Mouse (Mus musculus): Measurements from ENCODE around the gene Hint2. TPM values are rescaled to one million over a fixed set of nuclear protein-coding genes. Genes with fewer than 3 reads are reported as not detected.

Hint2 gene
- polyA plus RNA-seq, 1 experiment from 2014 or later, result 77.9 TPM

DNA sequence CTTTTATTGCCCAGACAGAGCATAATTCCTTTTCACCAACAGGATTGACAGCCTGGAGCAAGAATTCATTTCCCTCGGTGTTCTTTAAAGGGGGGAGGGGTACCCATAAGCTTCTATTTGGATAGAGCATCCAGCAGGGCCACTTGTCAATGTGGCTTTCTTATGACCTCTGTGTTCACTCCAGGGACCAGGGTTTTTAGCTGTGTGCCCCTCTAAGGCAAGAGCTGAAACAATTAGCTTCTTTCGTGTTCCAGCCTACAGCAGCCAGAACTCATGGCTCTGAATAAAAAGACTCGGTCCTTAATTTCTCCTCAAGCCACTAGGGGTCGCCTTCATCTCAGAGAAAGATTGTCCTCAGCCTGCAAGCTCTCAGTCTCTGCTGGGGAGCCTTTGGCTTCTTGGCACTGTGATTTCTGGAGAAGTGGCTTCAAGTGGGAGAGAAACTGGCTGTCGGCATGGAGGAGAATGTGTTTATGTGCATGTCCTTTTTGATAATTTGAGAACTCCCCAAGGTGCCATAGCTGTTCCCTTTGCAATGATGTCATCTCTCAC lies 26.2 kb downstream of the Hint2 start:
- H3K4me1 ChIP-seq (replicated peaks), result peaks cover 38% of the 10 kb centered on the region
- ATAC-seq, result peak; percentile 66
- 0% methylated on average over 5 of the region's 5 CpGs for WGBS
- H3K4me2 ChIP-seq (replicated peaks), result peak overlapping the region; percentile 90
- H3K36me3 ChIP-seq, result no peaks in the 10 kb centered on the region
- H3K9me3 ChIP-seq, result peaks cover 5% of the 10 kb centered on the region
- peak overlapping the region; percentile 85 for H3K27ac ChIP-seq
- 0 out of 2 replicates have a peak overlapping the region, but pooled peaks have one; percentile 23 for H3K9ac ChIP-seq (replicated peaks)
- no peaks in the 10 kb centered on the region; the same call in 1 of the 2 replicates for H3K27me3 ChIP-seq
- no peak overlapping the region for H3K4me3 ChIP-seq (replicated peaks)

GRCm38 (mm10) chr4:43629106-43629817 lies 27.0 kb downstream of the Hint2 start:
- Histone ChIP-seq H3K27me3 (no peaks in the 10 kb centered on the region; the same call in 1 of the 2 replicates), H3K9me3 (peaks cover 10% of the 10 kb centered on the region), H3K36me3 (no peaks in the 10 kb centered on the region), H3K4me1 (replicated peaks) (peaks cover 38% of the 10 kb centered on the region), H3K4me2 (replicated peaks) (0 out of 2 replicates have a peak overlapping the region, but pooled peaks have one; percentile 19), H3K27ac (no peak overlapping the region), H3K9ac (replicated peaks) (no peak overlapping the region), H3K4me3 (replicated peaks) (no peak overlapping the region)
- 35% methylated on average over 20 of the region's 20 CpGs for WGBS
- ATAC-seq, result peak; percentile 56; the same call in 1 of the 2 replicates

DNA sequence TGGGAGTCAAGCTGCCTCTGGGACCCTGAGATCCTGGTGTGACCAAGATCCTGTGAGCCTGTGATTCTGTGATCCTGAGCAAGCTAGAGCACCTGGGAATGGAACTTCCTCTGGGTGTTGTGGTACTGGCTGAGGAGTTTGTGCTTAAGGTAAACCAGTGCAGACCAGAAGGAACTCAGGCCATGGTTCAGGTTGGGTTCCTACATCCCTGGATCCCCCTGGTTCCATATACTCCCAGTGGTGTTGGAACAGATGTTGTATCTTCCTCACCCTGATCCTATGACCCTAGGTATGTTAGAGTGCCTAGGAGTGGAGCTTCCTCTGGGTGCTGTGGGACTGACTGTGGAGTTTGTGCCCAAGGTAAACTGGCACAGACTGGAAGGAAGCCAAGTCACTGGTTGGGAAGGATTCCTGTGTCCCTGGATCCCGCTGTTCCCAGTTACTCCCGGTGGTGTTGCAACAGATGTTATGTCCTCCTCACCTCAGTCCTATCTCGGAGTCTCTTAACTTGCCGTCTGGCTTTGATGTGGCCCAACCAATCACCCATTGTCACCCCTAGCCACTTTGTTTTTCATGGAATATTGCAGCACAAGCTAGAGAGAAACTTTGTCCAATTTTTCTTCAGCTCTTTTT lies 36.0 kb downstream of the Hint2 start:
- Histone ChIP-seq H3K36me3 (no peaks in the 10 kb centered on the region), H3K4me3 (replicated peaks) (no peak overlapping the region), H3K27ac (no peak overlapping the region), H3K9ac (replicated peaks) (no peak overlapping the region), H3K4me1 (replicated peaks) (no peaks in the 10 kb centered on the region), H3K27me3 (0 out of 2 replicates have a peak, but pooled peaks cover 4% of the 10 kb centered on the region), H3K9me3 (peaks cover 9% of the 10 kb centered on the region), H3K4me2 (replicated peaks) (no peak overlapping the region)
- no peak for ATAC-seq
- 94% methylated on average over 4 of the region's 4 CpGs for WGBS

DNA sequence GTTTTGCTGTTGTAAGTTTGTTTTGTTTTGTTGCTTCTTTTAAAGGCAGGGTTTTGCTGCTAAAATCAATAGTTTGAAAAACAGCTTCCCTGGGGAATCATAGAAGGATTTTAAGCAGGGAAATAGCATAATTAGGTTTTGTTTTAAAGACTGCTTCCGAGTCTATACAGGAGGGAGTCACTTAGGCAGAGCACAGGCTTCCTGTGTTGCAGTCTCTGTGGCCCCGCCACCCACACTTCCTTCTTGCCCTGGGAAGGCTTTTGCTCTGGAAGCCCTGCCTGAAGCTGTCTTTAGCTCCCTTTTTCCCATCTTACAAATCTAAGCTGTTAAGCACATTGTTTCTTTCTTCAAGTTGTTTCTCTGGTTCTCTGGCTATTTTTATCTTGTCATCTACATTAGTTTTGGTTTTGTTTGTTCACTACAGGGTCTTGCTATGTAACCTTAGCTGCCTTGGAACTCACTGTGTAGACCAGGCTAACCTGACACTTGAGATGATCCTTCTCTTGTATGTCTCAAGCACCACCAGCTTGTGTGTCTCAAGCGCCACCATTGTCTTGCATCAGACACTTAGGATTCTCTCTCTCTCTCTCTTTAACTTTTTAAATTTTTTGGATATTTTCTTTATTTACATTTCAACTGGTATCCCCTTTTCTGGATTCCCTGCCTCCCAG lies 43.1 kb downstream of the Hint2 start:
- 73% methylated on average over 3 of the region's 3 CpGs for WGBS
- Histone ChIP-seq H3K4me2 (replicated peaks) (no peak overlapping the region), H3K9me3 (no peaks in the 10 kb centered on the region), H3K4me3 (replicated peaks) (no peak overlapping the region), H3K36me3 (no peaks in the 10 kb centered on the region), H3K27ac (no peak overlapping the region), H3K27me3 (no peaks in the 10 kb centered on the region), H3K4me1 (replicated peaks) (no peaks in the 10 kb centered on the region), H3K9ac (replicated peaks) (no peak overlapping the region)
- no peak for ATAC-seq

GRCm38 (mm10) chr4:43612534-43612933 lies 43.7 kb downstream of the Hint2 start:
- no peak overlapping the region for H3K9ac ChIP-seq (replicated peaks)
- no peaks in the 10 kb centered on the region for H3K9me3 ChIP-seq
- no peak overlapping the region for H3K27ac ChIP-seq
- no peak for ATAC-seq
- no peak overlapping the region for H3K4me2 ChIP-seq (replicated peaks)
- H3K36me3 ChIP-seq, result no peaks in the 10 kb centered on the region
- no peaks in the 10 kb centered on the region for H3K27me3 ChIP-seq
- 79% methylated on average over 10 of the region's 10 CpGs for WGBS
- no peak overlapping the region for H3K4me3 ChIP-seq (replicated peaks)
- no peaks in the 10 kb centered on the region for H3K4me1 ChIP-seq (replicated peaks)

DNA sequence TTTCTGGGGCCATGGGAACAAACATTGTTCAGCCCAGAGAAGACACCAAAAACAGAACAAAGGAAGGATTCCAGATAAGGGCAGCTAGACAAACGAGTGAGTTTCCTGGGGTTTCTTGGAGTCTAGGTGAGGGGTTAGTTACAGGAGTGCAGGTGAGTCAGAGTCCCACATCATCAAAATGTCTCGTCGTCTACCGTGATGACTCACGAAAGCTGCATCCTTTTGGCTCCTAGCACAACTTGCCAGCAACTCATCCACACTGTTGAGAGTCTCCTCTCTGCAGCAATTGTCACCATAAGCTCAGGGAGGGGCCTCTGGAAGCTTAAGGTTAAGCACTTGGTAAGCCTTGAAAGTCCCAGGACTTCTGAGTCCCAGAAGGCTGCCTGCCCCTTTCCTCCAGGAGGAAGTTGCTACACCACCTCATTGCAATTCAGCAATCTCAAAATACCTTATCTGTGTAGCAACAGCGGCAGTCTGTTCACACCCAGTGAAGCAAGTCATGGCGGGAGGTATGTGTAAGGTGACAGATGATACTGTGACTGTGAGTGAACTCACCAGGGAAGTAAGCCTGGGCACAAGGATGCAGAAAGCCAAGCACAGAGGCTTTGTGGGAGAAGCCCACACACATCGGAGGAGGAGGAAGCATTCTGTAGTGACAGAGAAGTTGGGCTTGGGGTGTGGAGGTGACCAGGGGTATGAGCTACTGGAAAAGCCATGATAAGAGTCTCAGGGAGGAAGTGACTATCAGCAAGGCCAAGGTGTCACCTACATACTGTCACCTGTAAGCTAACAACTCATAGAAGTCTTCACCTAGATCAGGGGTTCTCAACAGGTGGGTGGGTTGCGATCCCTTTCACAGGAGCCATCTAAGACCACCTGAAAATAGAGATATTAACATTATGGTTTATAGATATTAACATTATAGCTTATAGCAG lies 51.2 kb downstream of the Hint2 start:
- H3K4me2 ChIP-seq (replicated peaks), result no peak overlapping the region
- H3K4me1 ChIP-seq (replicated peaks), result no peaks in the 10 kb centered on the region
- WGBS, result 83% methylated on average over 9 of the region's 9 CpGs
- H3K9me3 ChIP-seq, result no peaks in the 10 kb centered on the region
- H3K27me3 ChIP-seq, result no peaks in the 10 kb centered on the region
- no peak overlapping the region for H3K4me3 ChIP-seq (replicated peaks)
- no peak overlapping the region for H3K9ac ChIP-seq (replicated peaks)
- H3K36me3 ChIP-seq, result no peaks in the 10 kb centered on the region
- ATAC-seq, result no peak
- H3K27ac ChIP-seq, result no peak overlapping the region

Small RNA genes within 50 kb of the gene (microRNA-seq; reads per million reads assigned to microRNA genes)
- gene Gm25262, result not detected

Other genes starting within 250 kb of the Hint2 start
- 0.30 and 0.83 TPM in 2 replicates for gene Fam166b, start 227.3 kb downstream of the Hint2 start, polyA plus RNA-seq (2015; fragmentation: Nextera tagmentation; extraction: Ambion mirVana)
- gene Tesk1, start 214.5 kb downstream of the Hint2 start, polyA plus RNA-seq (2015; fragmentation: Nextera tagmentation; extraction: Ambion mirVana), result 6.1 and 8.4 TPM in 2 replicates
- gene Cd72, start 201.8 kb downstream of the Hint2 start, polyA plus RNA-seq (2015; fragmentation: Nextera tagmentation; extraction: Ambion mirVana), result 4.1 and 4.7 TPM in 2 replicates
- gene Sit1, start 172.7 kb downstream of the Hint2 start, polyA plus RNA-seq (2015; fragmentation: Nextera tagmentation; extraction: Ambion mirVana), result not detected in 2 replicates
- gene Ccdc107, start 163.6 kb downstream of the Hint2 start, polyA plus RNA-seq (2015; fragmentation: Nextera tagmentation; extraction: Ambion mirVana), result 54.4 and 60.3 TPM in 2 replicates
- 15.4 and 16.1 TPM in 2 replicates for gene Arhgef39, start 156.8 kb downstream of the Hint2 start, polyA plus RNA-seq (2015; fragmentation: Nextera tagmentation; extraction: Ambion mirVana)
- 0.19 and 0.27 TPM in 2 replicates for gene Car9, start 149.5 kb downstream of the Hint2 start, polyA plus RNA-seq (2015; fragmentation: Nextera tagmentation; extraction: Ambion mirVana)
- gene Tpm2, start 132.7 kb downstream of the Hint2 start, polyA plus RNA-seq (2015; fragmentation: Nextera tagmentation; extraction: Ambion mirVana), result 13.2 TPM in 2 replicates
- gene Creb3, start 94.1 kb downstream of the Hint2 start, polyA plus RNA-seq (2015; fragmentation: Nextera tagmentation; extraction: Ambion mirVana), result 72.6 and 80.4 TPM in 2 replicates
- gene Tln1, start 93.8 kb downstream of the Hint2 start, polyA plus RNA-seq (2015; fragmentation: Nextera tagmentation; extraction: Ambion mirVana), result 59.8 and 67.0 TPM in 2 replicates
- 24.5 and 26.1 TPM in 2 replicates for gene Rgp1, start 77.8 kb downstream of the Hint2 start, polyA plus RNA-seq (2015; fragmentation: Nextera tagmentation; extraction: Ambion mirVana)
- 53.8 and 58.4 TPM in 2 replicates for gene Gba2, start 77.6 kb downstream of the Hint2 start, polyA plus RNA-seq (2015; fragmentation: Nextera tagmentation; extraction: Ambion mirVana)
- gene Msmp, start 72.0 kb downstream of the Hint2 start, polyA plus RNA-seq (2015; fragmentation: Nextera tagmentation; extraction: Ambion mirVana), result 0.77 and 2.1 TPM in 2 replicates
- 13.8 and 14.7 TPM in 2 replicates for gene Npr2, start 24.5 kb downstream of the Hint2 start, polyA plus RNA-seq (2015; fragmentation: Nextera tagmentation; extraction: Ambion mirVana)
- 5.5 and 5.6 TPM in 2 replicates for gene Spag8, start 2.9 kb downstream of the Hint2 start, polyA plus RNA-seq (2015; fragmentation: Nextera tagmentation; extraction: Ambion mirVana)
- 16.3 and 17.1 TPM in 2 replicates for gene Tmem8b, start 12.5 kb upstream of the Hint2 start, polyA plus RNA-seq (2015; fragmentation: Nextera tagmentation; extraction: Ambion mirVana)
- 1.8 and 2.4 TPM in 2 replicates for gene Fam221b, start 12.7 kb upstream of the Hint2 start, polyA plus RNA-seq (2015; fragmentation: Nextera tagmentation; extraction: Ambion mirVana)
- gene Olfr70, start 44.3 kb upstream of the Hint2 start, polyA plus RNA-seq (2015; fragmentation: Nextera tagmentation; extraction: Ambion mirVana), result 0.08 TPM in 1 of 2 replicates, not detected in the other
- 0.08 and 0.10 TPM in 2 replicates for gene Olfr71, start 53.8 kb upstream of the Hint2 start, polyA plus RNA-seq (2015; fragmentation: Nextera tagmentation; extraction: Ambion mirVana)
- gene Hrct1, start 70.7 kb upstream of the Hint2 start, polyA plus RNA-seq (2015; fragmentation: Nextera tagmentation; extraction: Ambion mirVana), result 0.13 and 0.35 TPM in 2 replicates
- 0.05 TPM in 1 of 2 replicates, not detected in the other for gene Spaar, start 73.6 kb upstream of the Hint2 start, polyA plus RNA-seq (2015; fragmentation: Nextera tagmentation; extraction: Ambion mirVana)
- not detected in 2 replicates for gene Olfr159, start 114.5 kb upstream of the Hint2 start, polyA plus RNA-seq (2015; fragmentation: Nextera tagmentation; extraction: Ambion mirVana)
- not detected in 2 replicates for gene Olfr156, start 167.4 kb upstream of the Hint2 start, polyA plus RNA-seq (2015; fragmentation: Nextera tagmentation; extraction: Ambion mirVana)
- gene Olfr157, start 183.7 kb upstream of the Hint2 start, polyA plus RNA-seq (2015; fragmentation: Nextera tagmentation; extraction: Ambion mirVana), result not detected in 2 replicates
- not detected in 2 replicates for gene Olfr155, start 195.1 kb upstream of the Hint2 start, polyA plus RNA-seq (2015; fragmentation: Nextera tagmentation; extraction: Ambion mirVana)
- gene Reck, start 219.1 kb upstream of the Hint2 start, polyA plus RNA-seq (2015; fragmentation: Nextera tagmentation; extraction: Ambion mirVana), result 6.0 TPM in 2 replicates

All from midbrain, embryonic 13.5 days (tissue).